Mouse (Mus musculus) forebrain, embryonic 12.5 days (tissue): ENCODE measurements around the gene Galnt3. TPM values are rescaled to one million over a fixed set of nuclear protein-coding genes. Genes with fewer than 3 reads are reported as not detected.
A peak's percentile ranks its signal among the peaks of the same experiment; 100 is the strongest.

Experiments used
- ATAC-seq: fragments of 200-750 bp; cut with Nextera tagmentation; 2 replicates; pipeline ENCODE4 v1.8.0; 2017; ENCODE audit warnings: moderate TSS enrichment; ENCODE audit not compliant: low FRiP score
- H3K27ac ChIP-seq: fragments of 300-500 bp; sonication (generic); 2 replicates; pipeline ENCODE4 v1.5.1; 2016; ENCODE audit warnings: mild to moderate bottlenecking
- H3K27me3 ChIP-seq: fragments of 300-500 bp; sonication (generic); 2 replicates; pipeline ENCODE4 v1.6.1; 2016; ENCODE audit warnings: mild to moderate bottlenecking
- H3K36me3 ChIP-seq: fragments of 300-500 bp; sonication (generic); replicated peaks from 2 replicates; pipeline ENCODE4 v1.6.1; 2016; ENCODE audit warnings: mild to moderate bottlenecking
- H3K4me1 ChIP-seq: fragments of 300-500 bp; sonication (generic); 2 replicates; pipeline ENCODE4 v1.6.1; 2016
- H3K4me2 ChIP-seq: fragments of 300-500 bp; sonication (generic); 2 replicates; pipeline ENCODE4 v1.6.1; 2016; ENCODE audit warnings: mild to moderate bottlenecking, moderate library complexity
- H3K4me3 ChIP-seq: fragments of 300-500 bp; sonication (generic); replicated peaks from 2 replicates; pipeline ENCODE4 v1.5.1; 2016; ENCODE audit warnings: mild to moderate bottlenecking
- H3K9ac ChIP-seq: fragments of 300-500 bp; sonication (generic); 2 replicates; pipeline ENCODE4 v1.6.1; 2016; ENCODE audit warnings: mild to moderate bottlenecking
- H3K9me3 ChIP-seq: fragments of 300-500 bp; sonication (generic); 2 replicates; pipeline ENCODE4 v1.6.1; 2016
- WGBS: fragments of 180-500 bp; shearing (Covaris S2); methylation state at CpG from one replicate; pipeline ENCODE4 v1.1.7; 2016; 5-methylcytosine and 5-hydroxymethylcytosine counted together
- polyA plus RNA-seq: library from polyadenylated mRNA; unstranded; fragments of >200 nt; fragmentation: Nextera tagmentation; extraction: Ambion mirVana; gene quantifications from 2 replicates; pipeline ENCODE4 v1.2.1, GENCODE M21; 2016

Galnt3 gene
- polyA plus RNA-seq, 1 experiment from 2014 or later = 0.73 TPM

- Histone ChIP-seq H3K4me3 (no peak overlapping the region), H3K36me3 (no peaks in the 10 kb centered on the region), H3K27ac (no peak overlapping the region), H3K4me1 (peaks cover 10% of the 10 kb centered on the region), H3K9ac (no peak overlapping the region), H3K27me3 (no peaks in the 10 kb centered on the region), H3K9me3 (no peaks in the 10 kb centered on the region), H3K4me2 (no peak overlapping the region)
- 79% methylated on average over 17 of the region's 17 CpGs for WGBS
- no peak for ATAC-seq
Measured at GRCm38 (mm10) chr2:66100671-66101351, 24.0 kb downstream of the Galnt3 start.

- no peak overlapping the region for H3K9ac ChIP-seq
- H3K4me2 ChIP-seq = no peak overlapping the region
- H3K9me3 ChIP-seq = no peaks in the 10 kb centered on the region
- no peak overlapping the region for H3K27ac ChIP-seq
- ATAC-seq = no peak
- H3K36me3 ChIP-seq = no peaks in the 10 kb centered on the region
- no peak overlapping the region for H3K4me3 ChIP-seq
- H3K27me3 ChIP-seq = no peaks in the 10 kb centered on the region
- WGBS = 82% methylated on average over 7 of the region's 7 CpGs
- H3K4me1 ChIP-seq = peaks cover 10% of the 10 kb centered on the region
Measured at GRCm38 (mm10) chr2:66100239-66100638, 24.6 kb downstream of the Galnt3 start.

- no peaks in the 10 kb centered on the region for H3K9me3 ChIP-seq
- no peak overlapping the region for H3K4me3 ChIP-seq
- 67% methylated on average over 4 of the region's 4 CpGs for WGBS
- no peak for ATAC-seq
- no peaks in the 10 kb centered on the region for H3K36me3 ChIP-seq
- H3K4me2 ChIP-seq = no peak overlapping the region
- H3K4me1 ChIP-seq = peaks cover 8% of the 10 kb centered on the region
- H3K27me3 ChIP-seq = no peaks in the 10 kb centered on the region
- no peak overlapping the region for H3K27ac ChIP-seq
- no peak overlapping the region for H3K9ac ChIP-seq
Measured at GRCm38 (mm10) chr2:66094622-66095181, 30.1 kb downstream of the Galnt3 start.

DNA sequence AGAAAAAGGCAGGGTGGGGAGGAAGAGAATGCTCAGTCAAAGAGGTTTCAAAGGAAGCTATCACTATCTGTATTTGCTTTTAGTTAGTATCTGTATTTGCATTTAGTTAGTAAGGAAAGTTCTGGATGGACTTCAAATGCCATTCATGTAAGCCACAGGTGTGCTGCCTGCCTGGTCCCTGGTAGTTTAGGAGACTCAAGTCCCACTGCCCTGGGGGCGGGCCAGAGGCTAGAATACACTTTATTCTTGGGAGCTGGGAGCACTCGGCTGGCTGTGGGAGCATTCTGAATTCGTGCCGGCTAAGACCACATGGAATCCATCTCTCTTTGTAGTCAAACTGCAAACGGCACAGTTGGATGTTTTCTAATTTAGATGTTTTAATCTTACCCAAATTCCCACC is 33.5 kb downstream of the Galnt3 start:
- Histone ChIP-seq H3K9me3 (no peaks in the 10 kb centered on the region), H3K36me3 (no peaks in the 10 kb centered on the region), H3K4me2 (no peak overlapping the region), H3K27me3 (no peaks in the 10 kb centered on the region), H3K27ac (no peak overlapping the region), H3K4me1 (no peaks in the 10 kb centered on the region), H3K9ac (no peak overlapping the region), H3K4me3 (no peak overlapping the region)
- ATAC-seq = no peak
- WGBS = 35% methylated on average over 5 of the region's 5 CpGs

GRCm38 (mm10) chr2:66081876-66082275 is 42.9 kb downstream of the Galnt3 start:
- Histone ChIP-seq H3K4me2 (no peak overlapping the region), H3K27ac (no peak overlapping the region), H3K4me3 (no peak overlapping the region), H3K9me3 (no peaks in the 10 kb centered on the region), H3K9ac (no peak overlapping the region), H3K4me1 (no peaks in the 10 kb centered on the region), H3K27me3 (no peaks in the 10 kb centered on the region), H3K36me3 (no peaks in the 10 kb centered on the region)
- WGBS = 90% methylated on average over 4 of the region's 4 CpGs
- ATAC-seq = no peak

DNA sequence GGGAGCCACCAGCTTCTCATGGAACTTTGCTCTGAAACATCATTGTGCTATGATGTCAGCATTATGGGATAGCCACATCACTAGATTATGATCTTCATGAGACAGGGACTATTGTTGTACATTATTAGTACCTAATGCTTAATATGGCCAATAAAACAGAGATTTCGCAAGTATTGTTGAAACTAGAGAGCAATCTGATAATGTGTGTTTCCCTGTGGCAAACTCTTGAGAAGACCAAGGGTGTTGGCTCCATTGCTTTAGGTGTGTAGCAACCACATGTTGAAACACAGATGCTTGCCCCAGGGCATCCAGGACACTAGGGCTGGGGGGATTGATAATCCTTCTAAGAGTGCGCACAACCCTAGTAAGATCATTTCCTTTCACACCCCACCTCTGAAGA is 44.1 kb downstream of the Galnt3 start:
- H3K9me3 ChIP-seq = no peaks in the 10 kb centered on the region
- no peaks in the 10 kb centered on the region for H3K27me3 ChIP-seq
- no peak overlapping the region for H3K4me3 ChIP-seq
- H3K9ac ChIP-seq = no peak overlapping the region
- no peak overlapping the region for H3K4me2 ChIP-seq
- ATAC-seq = no peak
- no peak overlapping the region for H3K27ac ChIP-seq
- no peaks in the 10 kb centered on the region for H3K4me1 ChIP-seq
- H3K36me3 ChIP-seq = no peaks in the 10 kb centered on the region
- WGBS = 98% methylated on average over 2 of the region's 2 CpGs

- 23% methylated on average over 6 of the region's 6 CpGs for WGBS
- H3K4me2 ChIP-seq = no peak overlapping the region
- H3K4me3 ChIP-seq = no peak overlapping the region
- H3K36me3 ChIP-seq = no peaks in the 10 kb centered on the region
- H3K9ac ChIP-seq = no peak overlapping the region
- H3K27ac ChIP-seq = no peak overlapping the region
- H3K27me3 ChIP-seq = no peaks in the 10 kb centered on the region
- no peaks in the 10 kb centered on the region for H3K9me3 ChIP-seq
- ATAC-seq = no peak
- peaks cover 6% of the 10 kb centered on the region for H3K4me1 ChIP-seq
Measured at GRCm38 (mm10) chr2:66069454-66069853, 55.3 kb downstream of the Galnt3 start.

- H3K4me3 ChIP-seq = no peak overlapping the region
- no peaks in the 10 kb centered on the region for H3K4me1 ChIP-seq
- H3K27ac ChIP-seq = no peak overlapping the region
- no peaks in the 10 kb centered on the region for H3K36me3 ChIP-seq
- H3K27me3 ChIP-seq = no peaks in the 10 kb centered on the region
- H3K4me2 ChIP-seq = no peak overlapping the region
- no peak for ATAC-seq
- H3K9ac ChIP-seq = no peak overlapping the region
- no peaks in the 10 kb centered on the region for H3K9me3 ChIP-seq
- 90% methylated on average over 10 of the region's 10 CpGs for WGBS
Measured at GRCm38 (mm10) chr2:66063291-66063690, 61.5 kb downstream of the Galnt3 start.

- H3K9ac ChIP-seq = no peak overlapping the region
- H3K4me1 ChIP-seq = peaks cover 30% of the 10 kb centered on the region
- no peak for ATAC-seq
- H3K4me2 ChIP-seq = no peak overlapping the region
- peak overlapping the region; percentile 80 for H3K27ac ChIP-seq
- peaks cover 16% of the 10 kb centered on the region for H3K27me3 ChIP-seq
- no peaks in the 10 kb centered on the region for H3K36me3 ChIP-seq
- H3K9me3 ChIP-seq = no peaks in the 10 kb centered on the region
- 91% methylated on average over 12 of the region's 12 CpGs for WGBS
- no peak overlapping the region for H3K4me3 ChIP-seq
Measured at GRCm38 (mm10) chr2:66044405-66045089, 80.2 kb downstream of the Galnt3 start.

DNA sequence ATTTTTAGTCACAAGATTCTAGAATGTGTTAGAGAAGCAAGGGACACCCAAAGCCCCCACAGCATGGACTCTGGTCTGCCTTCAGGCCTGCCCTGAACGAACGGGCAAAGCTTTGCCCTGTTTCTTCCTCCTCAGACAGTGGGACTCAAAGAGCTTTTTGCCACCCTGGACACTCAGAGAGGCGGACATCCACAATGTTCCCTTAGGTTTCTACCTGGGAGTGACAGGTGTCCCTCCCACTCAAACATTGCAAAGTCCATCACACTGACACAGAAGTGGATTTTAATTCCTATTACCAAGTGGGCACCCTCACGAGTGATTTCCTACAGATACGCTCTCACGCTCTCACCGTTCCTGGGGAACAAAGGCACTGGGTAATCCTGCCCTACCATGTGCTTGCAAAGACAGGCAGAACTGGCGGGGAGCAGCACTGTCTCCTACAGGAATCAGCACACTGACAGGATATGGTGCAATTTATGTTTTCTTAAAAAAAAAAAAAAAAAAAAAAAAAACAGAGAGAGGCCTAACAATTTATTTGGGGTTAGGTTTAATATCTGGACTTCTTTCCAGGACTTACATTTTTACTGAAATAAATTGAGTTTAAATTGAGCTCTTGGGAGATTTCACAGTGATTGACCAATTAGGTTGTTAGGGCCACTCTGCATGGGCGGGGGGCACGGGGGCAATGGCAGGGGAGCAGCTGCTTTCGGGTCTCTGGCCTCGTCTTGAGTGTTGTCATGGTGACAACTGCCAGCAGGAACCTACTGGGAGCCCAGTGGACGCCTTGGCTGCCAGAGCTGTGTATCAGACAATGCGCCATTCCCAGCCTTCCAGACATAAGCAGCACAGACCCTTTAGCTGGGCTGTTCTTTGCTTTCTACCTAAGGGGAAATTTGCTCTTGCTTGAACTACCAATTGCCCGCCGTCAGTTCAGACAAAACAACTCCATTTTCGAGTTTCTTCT is 81.1 kb downstream of the Galnt3 start:
- H3K27me3 ChIP-seq = peaks cover 19% of the 10 kb centered on the region
- 38% methylated on average over 17 of the region's 17 CpGs for WGBS
- ATAC-seq = peak; percentile 83
- no peaks in the 10 kb centered on the region for H3K9me3 ChIP-seq
- peaks cover 30% of the 10 kb centered on the region for H3K4me1 ChIP-seq
- no peaks in the 10 kb centered on the region for H3K36me3 ChIP-seq
- H3K4me2 ChIP-seq = no peak overlapping the region
- no peak overlapping the region for H3K9ac ChIP-seq
- no peak overlapping the region for H3K4me3 ChIP-seq
- peak overlapping the region; percentile 80 for H3K27ac ChIP-seq

GRCm38 (mm10) chr2:66041917-66042419 is 82.8 kb downstream of the Galnt3 start:
- Histone ChIP-seq H3K27ac (peak overlapping the region; percentile 81), H3K4me2 (peak overlapping the region; percentile 42), H3K4me1 (peaks cover 30% of the 10 kb centered on the region), H3K27me3 (peaks cover 24% of the 10 kb centered on the region), H3K9me3 (no peaks in the 10 kb centered on the region), H3K36me3 (no peaks in the 10 kb centered on the region), H3K9ac (no peak overlapping the region), H3K4me3 (no peak overlapping the region)
- peak; percentile 81 for ATAC-seq
- 40% methylated on average over 9 of the region's 9 CpGs for WGBS
